Mouse (Mus musculus) stomach, embryonic 15.5 days (tissue): ENCODE measurements around the gene Sh2d1b2. TPM values are rescaled to one million over a fixed set of nuclear protein-coding genes. Genes with fewer than 3 reads are reported as not detected.
"Not testable (repeated sequence)": the region's sequence is repeated elsewhere in the genome, so short reads cannot be mapped to it uniquely, and the experiment has no call there.

Experiments
- ATAC-seq: fragments of 200-750 bp; cut with Nextera tagmentation; 2 replicates; pipeline ENCODE4 v1.8.0; 2017; ENCODE audit warnings: low read depth, moderate number of reproducible peaks, moderate TSS enrichment; ENCODE audit not compliant: insufficient read depth, low FRiP score
- H3K27ac ChIP-seq: fragments of 300-500 bp; sonication (generic); 2 replicates; pipeline ENCODE4 v1.5.1; 2015; ENCODE audit warnings: mild to moderate bottlenecking, inconsistent platforms
- H3K27me3 ChIP-seq: fragments of 300-500 bp; sonication (generic); replicated peaks from 2 replicates; pipeline ENCODE4 v1.6.1; 2015; ENCODE audit warnings: inconsistent platforms
- H3K36me3 ChIP-seq: fragments of 300-500 bp; sonication (generic); 2 replicates; pipeline ENCODE4 v1.6.1; 2015; ENCODE audit warnings: inconsistent platforms
- H3K4me1 ChIP-seq: fragments of 300-500 bp; sonication (generic); 2 replicates; pipeline ENCODE4 v1.6.1; 2015; ENCODE audit warnings: inconsistent platforms
- H3K4me2 ChIP-seq: fragments of 300-500 bp; sonication (generic); 2 replicates; pipeline ENCODE4 v1.6.1; 2015; ENCODE audit warnings: mild to moderate bottlenecking, inconsistent platforms
- H3K4me3 ChIP-seq: fragments of 300-500 bp; sonication (generic); replicated peaks from 2 replicates; pipeline ENCODE4 v1.5.1; 2015; ENCODE audit warnings: inconsistent platforms
- H3K9ac ChIP-seq: fragments of 300-500 bp; sonication (generic); 2 replicates; pipeline ENCODE4 v1.6.1; 2015; ENCODE audit warnings: inconsistent platforms
- H3K9me3 ChIP-seq: fragments of 300-500 bp; sonication (generic); 2 replicates; pipeline ENCODE4 v1.6.1; 2016; ENCODE audit warnings: inconsistent platforms
- WGBS: fragments of 180-500 bp; shearing (Covaris S2); methylation state at CpG from one replicate; pipeline ENCODE4 v1.1.7; 2015; 5-methylcytosine and 5-hydroxymethylcytosine counted together
- polyA plus RNA-seq: library from polyadenylated mRNA; unstranded; fragments of >200 nt; fragmentation: Nextera tagmentation; extraction: Ambion mirVana; gene quantifications from 2 replicates; pipeline ENCODE4 v1.2.1, GENCODE M21; 2015

Sh2d1b2 gene
- polyA plus RNA-seq: not detected in 2 replicates

- not testable (repeated sequence) for H3K4me3 ChIP-seq, H3K27ac ChIP-seq, H3K36me3 ChIP-seq, ATAC-seq, H3K27me3 ChIP-seq, H3K4me1 ChIP-seq, H3K4me2 ChIP-seq, H3K9me3 ChIP-seq, H3K9ac ChIP-seq
- 59% methylated on average over 6 of the region's 6 CpGs for WGBS
These were observed at the start of gene Sh2d1b2 for GRCm38 (mm10) chr1:170232688-170233087. TSS of gene Sh2d1b2 (plus strand) at chr1:170232749.

- ATAC-seq: no peak
- H3K27me3 ChIP-seq: no peaks in the 10 kb centered on the region
- WGBS: 87% methylated on average over 3 of the region's 3 CpGs
- H3K4me3 ChIP-seq: no peak overlapping the region
- H3K27ac ChIP-seq: no peak overlapping the region
- no peaks in the 10 kb centered on the region for H3K36me3 ChIP-seq
- H3K9ac ChIP-seq: no peak overlapping the region
- H3K4me2 ChIP-seq: no peak overlapping the region
- H3K9me3 ChIP-seq: no peaks in the 10 kb centered on the region
- no peaks in the 10 kb centered on the region for H3K4me1 ChIP-seq
These were observed 47.4 kb upstream of the Sh2d1b2 start for GRCm38 (mm10) chr1:170185137-170185536.

GRCm38 (mm10) chr1:170186531-170186930 is 46.0 kb upstream of the Sh2d1b2 start:
- ATAC-seq: no peak

GRCm38 (mm10) chr1:170188601-170189000 is 43.9 kb upstream of the Sh2d1b2 start:
- H3K9me3 ChIP-seq: no peaks in the 10 kb centered on the region
- 64% methylated on average over 11 of the region's 11 CpGs for WGBS
- ATAC-seq: no peak

More at GRCm38 (mm10) chr1:170186531-170186930, 46.0 kb upstream of the Sh2d1b2 start:
- Histone ChIP-seq H3K27ac (no peak overlapping the region), H3K9me3 (no peaks in the 10 kb centered on the region), H3K9ac (no peak overlapping the region), H3K4me1 (no peaks in the 10 kb centered on the region), H3K4me2 (no peak overlapping the region), H3K4me3 (no peak overlapping the region), H3K27me3 (no peaks in the 10 kb centered on the region), H3K36me3 (no peaks in the 10 kb centered on the region)
- 70% methylated on average over 5 of the region's 5 CpGs for WGBS

GRCm38 (mm10) chr1:170190225-170190624 is 42.3 kb upstream of the Sh2d1b2 start:
- Histone ChIP-seq H3K9me3 (no peaks in the 10 kb centered on the region), H3K27ac (no peak overlapping the region), H3K27me3 (no peaks in the 10 kb centered on the region), H3K4me2 (no peak overlapping the region), H3K4me1 (no peaks in the 10 kb centered on the region), H3K36me3 (peaks cover 16% of the 10 kb centered on the region), H3K9ac (no peak overlapping the region), H3K4me3 (no peak overlapping the region)
- ATAC-seq: no peak
- 68% methylated on average over 4 of the region's 4 CpGs for WGBS

More at GRCm38 (mm10) chr1:170188601-170189000, 43.9 kb upstream of the Sh2d1b2 start:
- no peak overlapping the region for H3K9ac ChIP-seq
- H3K4me2 ChIP-seq: no peak overlapping the region
- H3K27ac ChIP-seq: no peak overlapping the region
- no peaks in the 10 kb centered on the region for H3K4me1 ChIP-seq
- peaks cover 8% of the 10 kb centered on the region; the same call in 1 of the 2 replicates for H3K36me3 ChIP-seq
- H3K27me3 ChIP-seq: no peaks in the 10 kb centered on the region
- H3K4me3 ChIP-seq: no peak overlapping the region

- 95% methylated on average over 1 of the region's 1 CpGs for WGBS
- Histone ChIP-seq H3K27me3 (no peaks in the 10 kb centered on the region), H3K4me2 (no peak overlapping the region), H3K9me3 (no peaks in the 10 kb centered on the region), H3K27ac (no peak overlapping the region), H3K4me1 (no peaks in the 10 kb centered on the region), H3K4me3 (no peak overlapping the region), H3K36me3 (peaks cover 25% of the 10 kb centered on the region), H3K9ac (no peak overlapping the region)
- ATAC-seq: no peak
These were observed 40.6 kb upstream of the Sh2d1b2 start for GRCm38 (mm10) chr1:170191925-170192324.

GRCm38 (mm10) chr1:170196211-170196610 is 36.3 kb upstream of the Sh2d1b2 start:
- 93% methylated on average over 8 of the region's 8 CpGs for WGBS

GRCm38 (mm10) chr1:170200379-170200778 is 32.2 kb upstream of the Sh2d1b2 start:
- no peak overlapping the region for H3K9ac ChIP-seq
- no peaks in the 10 kb centered on the region for H3K4me1 ChIP-seq
- peaks cover 43% of the 10 kb centered on the region for H3K36me3 ChIP-seq
- no peaks in the 10 kb centered on the region for H3K27me3 ChIP-seq
- 80% methylated on average over 3 of the region's 3 CpGs for WGBS
- H3K9me3 ChIP-seq: no peaks in the 10 kb centered on the region
- no peak overlapping the region for H3K4me3 ChIP-seq
- no peak for ATAC-seq
- no peak overlapping the region for H3K4me2 ChIP-seq
- no peak overlapping the region for H3K27ac ChIP-seq

More at GRCm38 (mm10) chr1:170196211-170196610, 36.3 kb upstream of the Sh2d1b2 start:
- ATAC-seq: no peak
- Histone ChIP-seq H3K4me2 (no peak overlapping the region), H3K9me3 (no peaks in the 10 kb centered on the region), H3K36me3 (peaks cover 49% of the 10 kb centered on the region), H3K9ac (no peak overlapping the region), H3K4me1 (no peaks in the 10 kb centered on the region), H3K27ac (no peak overlapping the region), H3K27me3 (no peaks in the 10 kb centered on the region), H3K4me3 (no peak overlapping the region)

GRCm38 (mm10) chr1:170206395-170206794 is 26.2 kb upstream of the Sh2d1b2 start:
- ATAC-seq: no peak
- WGBS: 90% methylated on average over 6 of the region's 6 CpGs

GRCm38 (mm10) chr1:170213181-170213879 is 19.2 kb upstream of the Sh2d1b2 start:
- 87% methylated on average over 10 of the region's 10 CpGs for WGBS
- Histone ChIP-seq H3K9ac (no peak overlapping the region), H3K9me3 (no peaks in the 10 kb centered on the region)

More at GRCm38 (mm10) chr1:170206395-170206794, 26.2 kb upstream of the Sh2d1b2 start:
- Histone ChIP-seq H3K27ac (no peak overlapping the region), H3K36me3 (peaks cover 38% of the 10 kb centered on the region), H3K4me2 (no peak overlapping the region), H3K4me3 (no peak overlapping the region), H3K9ac (no peak overlapping the region), H3K4me1 (no peaks in the 10 kb centered on the region), H3K9me3 (no peaks in the 10 kb centered on the region), H3K27me3 (no peaks in the 10 kb centered on the region)

GRCm38 (mm10) chr1:170214383-170214756 is 18.2 kb upstream of the Sh2d1b2 start:
- Histone ChIP-seq H3K27ac (peak overlapping the region; percentile 84), H3K4me3 (peak overlapping the region; percentile 81), H3K4me2 (peak overlapping the region; percentile 60), H3K27me3 (no peaks in the 10 kb centered on the region), H3K36me3 (0 out of 2 replicates have a peak, but pooled peaks cover 6% of the 10 kb centered on the region), H3K9ac (peak overlapping the region; percentile 78), H3K4me1 (peaks cover 2% of the 10 kb centered on the region; the same call in 1 of the 2 replicates), H3K9me3 (no peaks in the 10 kb centered on the region)
- ATAC-seq: no peak
- WGBS: 26% methylated on average over 7 of the region's 7 CpGs

More at GRCm38 (mm10) chr1:170213181-170213879, 19.2 kb upstream of the Sh2d1b2 start:
- ATAC-seq: no peak
- Histone ChIP-seq H3K27ac (no peak overlapping the region), H3K4me1 (peaks cover 2% of the 10 kb centered on the region; the same call in 1 of the 2 replicates), H3K4me2 (no peak overlapping the region), H3K36me3 (0 out of 2 replicates have a peak, but pooled peaks cover 6% of the 10 kb centered on the region), H3K27me3 (no peaks in the 10 kb centered on the region), H3K4me3 (no peak overlapping the region)

GRCm38 (mm10) chr1:170214757-170215522 is 17.6 kb upstream of the Sh2d1b2 start, which contains the start of gene Uhmk1:
TSS of gene Uhmk1 (minus strand) at chr1:170215397.
- Histone ChIP-seq H3K4me1 (peaks cover 2% of the 10 kb centered on the region; the same call in 1 of the 2 replicates), H3K4me3 (peak within 1 kb of the TSS; percentile 81), H3K27me3 (no peaks in the 10 kb centered on the region), H3K27ac (peak within 1 kb of the TSS; percentile 84), H3K36me3 (0 out of 2 replicates have a peak, but pooled peaks cover 6% of the 10 kb centered on the region), H3K9me3 (no peaks in the 10 kb centered on the region), H3K4me2 (peak within 1 kb of the TSS; percentile 60), H3K9ac (peak within 1 kb of the TSS; percentile 78)
- WGBS: 0% methylated on average over 67 of the region's 70 CpGs
- ATAC-seq: peak; percentile 99
